Mouse (Mus musculus): ENCODE data around the gene Cd72.

DNA sequence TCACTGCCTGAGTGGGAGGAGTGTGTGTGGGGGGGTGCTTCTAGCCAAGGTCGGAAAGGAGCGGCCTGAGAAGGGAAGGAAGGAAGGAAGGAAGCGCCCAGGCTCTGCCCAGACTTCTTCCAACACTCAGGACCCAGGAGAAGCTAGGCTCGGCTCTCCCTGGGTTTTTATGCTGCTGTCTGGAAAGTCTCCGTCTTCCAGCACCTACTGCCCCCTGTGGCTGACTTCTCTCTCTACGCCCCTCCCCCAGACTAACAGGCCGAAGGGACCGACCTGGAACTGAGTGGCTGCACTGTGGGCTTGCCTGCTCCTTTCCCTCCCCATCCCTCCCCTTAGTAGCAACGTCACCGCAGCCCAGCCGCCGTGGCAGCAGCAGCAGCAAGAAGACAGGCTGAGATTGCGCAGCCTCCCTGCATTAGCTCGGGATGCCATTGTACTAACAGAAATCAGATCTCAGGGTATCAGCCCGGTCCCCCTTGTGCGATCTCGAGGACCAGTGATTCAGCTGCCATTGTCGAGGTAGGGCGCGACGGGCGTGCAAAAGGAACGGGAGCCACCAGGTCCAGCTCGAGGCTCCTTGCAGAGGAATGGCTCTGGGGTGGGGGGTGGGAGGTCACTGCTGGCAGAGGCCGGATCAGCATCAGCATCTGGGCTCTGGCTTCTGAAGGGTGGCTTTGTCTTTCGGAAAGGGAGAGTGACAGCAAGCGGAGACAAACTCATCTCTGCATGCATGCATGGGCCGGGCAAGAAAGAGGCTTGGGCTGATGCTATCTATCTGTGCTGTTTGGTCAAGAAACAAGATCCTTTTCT is 48.1 kb downstream of the Cd72 start:
- TF ChIP-seq ZNF384 (IDR thresholded peaks at IDR 0.05; ENCODE audit: low read depth, low read length) = no peak
- 0 out of 2 replicates have a peak, but pooled peaks have one; percentile 12 for TF ChIP-seq HCFC1 (IDR thresholded peaks at IDR 0.05; ENCODE audit: borderline replicate concordance, insufficient read depth, low read length)
